Mouse (Mus musculus): ENCODE measurements around the gene Otub2.

DNA sequence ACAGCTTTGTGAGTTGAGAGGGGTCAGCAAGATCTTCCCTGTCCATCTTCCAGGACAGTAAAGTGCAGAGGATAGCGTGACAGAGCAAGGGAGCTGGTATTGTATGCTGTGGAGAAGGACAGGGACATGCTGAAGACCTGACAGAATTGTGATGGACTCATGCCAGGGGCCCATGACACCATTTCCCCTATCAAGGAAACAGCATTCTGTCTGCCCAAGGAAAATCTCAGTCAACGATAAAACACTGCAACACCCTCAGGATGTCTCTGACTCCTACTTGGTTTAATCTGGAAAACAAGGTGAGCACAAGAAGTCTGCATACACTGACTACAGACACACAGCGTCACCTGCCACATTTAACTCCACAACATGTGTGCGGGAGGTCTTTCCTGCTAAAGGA is 19.2 kb downstream of the Otub2 start, which contains the start of gene 9330161L09Rik:
- TF ChIP-seq POLR2A (IDR thresholded peaks at IDR 0.05; ENCODE audit: borderline replicate concordance, low read depth, low read length) (no peak), CTCF (IDR thresholded peaks at IDR 0.05; ENCODE audit: low read depth, low read length) (no peak)
